Mouse (Mus musculus) 3T3-L1 (cell line): ENCODE results near the gene Olfr724.
"Not testable (repeated sequence)": the region's sequence is repeated elsewhere in the genome, so short reads cannot be mapped to it uniquely, and the experiment has no call there.

Source experiments
- DNase-seq: peaks from one replicate; pipeline ENCODE4 v3.0.0-alpha.2; 2015; ENCODE audit warnings: low read depth, low spot score

The Olfr724 gene

GRCm38 (mm10) chr14:49963174-49963573, at the start of gene Olfr724:
Gene Olfr724 (minus strand): TSS chr14:49963274.
- DNase-seq, result not testable (repeated sequence)

- DNase-seq, result no peak
Measured at GRCm38 (mm10) chr14:49955890-49956289, 7.2 kb downstream of the Olfr724 start.

DNA sequence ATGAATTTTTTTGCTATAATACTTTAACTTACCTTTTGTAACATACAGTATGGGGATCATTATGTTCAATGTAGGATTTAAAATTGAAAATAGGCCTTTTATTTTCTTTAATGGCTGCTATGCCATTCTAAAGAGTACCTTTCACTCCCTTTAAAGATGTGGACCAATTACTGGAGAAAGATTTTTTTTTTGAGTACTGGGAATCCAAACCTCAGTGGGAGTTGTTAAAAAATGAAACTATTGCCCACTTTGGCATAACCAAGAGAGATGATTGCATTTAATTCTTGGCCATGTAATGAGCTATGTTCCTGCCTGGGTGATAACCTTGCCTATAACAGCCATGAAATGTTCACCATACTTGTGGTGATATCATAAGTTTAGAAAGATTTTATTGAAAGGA, 31.4 kb downstream of the Olfr724 start, which contains the start of gene Olfr723:
Olfr723 (minus strand) TSS at position 101 of the 400 bp plus-strand sequence.
- not testable (repeated sequence) for DNase-seq
